Mouse (Mus musculus) bone marrow macrophage, adult 2 months (primary cell): Measurements from ENCODE around the gene Unkl.

ENCODE experiments used
- CTCF ChIP-seq: IDR thresholded peaks from 2 replicates; pipeline ENCODE4 v1.5.1; 2012; ENCODE audit warnings: low read depth, mild to moderate bottlenecking, low read length, moderate library complexity
- POLR2A ChIP-seq: IDR thresholded peaks from 2 replicates; pipeline ENCODE4 v1.6.1; 2012; ENCODE audit warnings: mild to moderate bottlenecking, low read depth, low read length, borderline replicate concordance

GRCm38 (mm10) chr17:25270795-25271335 lies 82.7 kb downstream of the Unkl start:
- TF ChIP-seq CTCF (no peak), POLR2A (no peak)
